Mouse (Mus musculus) hindbrain, postnatal 0 days (tissue): Measurements from ENCODE around the gene Olfr455. TPM values are rescaled to one million over a fixed set of nuclear protein-coding genes. Genes with fewer than 3 reads are reported as not detected.

Source experiments
- ATAC-seq: fragments of 200-750 bp; cut with Nextera tagmentation; 2 replicates; pipeline ENCODE4 v1.8.0; 2017; ENCODE audit warnings: mild to moderate bottlenecking, moderate TSS enrichment, moderate library complexity
- DNase-seq: peaks from one replicate; pipeline ENCODE4 v3.0.0-alpha.2; 2015; ENCODE audit warnings: low spot score
- H3K27ac ChIP-seq: fragments of 300-500 bp; sonication (generic); 2 replicates; pipeline ENCODE4 v1.5.1; 2014; ENCODE audit warnings: mild to moderate bottlenecking
- H3K27me3 ChIP-seq: fragments of 300-500 bp; sonication (generic); 2 replicates; pipeline ENCODE4 v1.6.1; 2014; ENCODE audit warnings: low read length, mixed read lengths; ENCODE audit not compliant: insufficient read depth
- H3K36me3 ChIP-seq: fragments of 300-500 bp; sonication (generic); 2 replicates; pipeline ENCODE4 v1.6.1; 2014; ENCODE audit warnings: low read length, mixed read lengths; ENCODE audit not compliant: insufficient read depth
- H3K4me1 ChIP-seq: fragments of 300-500 bp; sonication (generic); 2 replicates; pipeline ENCODE4 v1.6.1; 2014; ENCODE audit warnings: antibody characterized with exemption, low read length, mixed read lengths; ENCODE audit not compliant: insufficient read depth
- H3K4me2 ChIP-seq: fragments of 300-500 bp; sonication (generic); 2 replicates; pipeline ENCODE4 v1.6.1; 2014; ENCODE audit warnings: low read depth, mild to moderate bottlenecking, low read length, moderate library complexity, mixed read lengths
- H3K4me3 ChIP-seq: fragments of 300-500 bp; sonication (generic); 2 replicates; pipeline ENCODE4 v1.5.1; 2014; ENCODE audit warnings: low read length
- H3K9ac ChIP-seq: fragments of 300-500 bp; sonication (generic); replicated peaks from 2 replicates; pipeline ENCODE4 v1.6.1; 2014; ENCODE audit warnings: mild to moderate bottlenecking, low read length, moderate library complexity, mixed read lengths
- H3K9me3 ChIP-seq: fragments of 300-500 bp; sonication (generic); 2 replicates; pipeline ENCODE4 v1.6.1; 2016; ENCODE audit warnings: low read length, mixed read lengths
- CTCF ChIP-seq: IDR thresholded peaks from 2 replicates; pipeline ENCODE4 v1.5.1; 2016; ENCODE audit warnings: antibody characterized with exemption, control low read depth, low read depth
- WGBS: fragments of 180-500 bp; shearing (Covaris S2); extraction: QIAGEN DNeasy Blood & Tissue Kit; methylation state at CpG from one replicate; pipeline ENCODE4 v1.1.7; 2014; 5-methylcytosine and 5-hydroxymethylcytosine counted together
- polyA plus RNA-seq: library from polyadenylated mRNA; unstranded; fragments of >200 nt; fragmentation: Nextera tagmentation; extraction: Ambion mirVana; gene quantifications from 2 replicates; pipeline ENCODE4 v1.2.1, GENCODE M21; 2015
- total RNA-seq: library from RNA; depleted of rRNA; stranded (reverse); fragments of >200 nt; gene quantifications from 2 replicates; pipeline ENCODE4 v1.2.3, GENCODE M21; 2014

The Olfr455 gene
- total and polyA plus RNA-seq, 2 experiments from 2014 or later: not detected

DNA sequence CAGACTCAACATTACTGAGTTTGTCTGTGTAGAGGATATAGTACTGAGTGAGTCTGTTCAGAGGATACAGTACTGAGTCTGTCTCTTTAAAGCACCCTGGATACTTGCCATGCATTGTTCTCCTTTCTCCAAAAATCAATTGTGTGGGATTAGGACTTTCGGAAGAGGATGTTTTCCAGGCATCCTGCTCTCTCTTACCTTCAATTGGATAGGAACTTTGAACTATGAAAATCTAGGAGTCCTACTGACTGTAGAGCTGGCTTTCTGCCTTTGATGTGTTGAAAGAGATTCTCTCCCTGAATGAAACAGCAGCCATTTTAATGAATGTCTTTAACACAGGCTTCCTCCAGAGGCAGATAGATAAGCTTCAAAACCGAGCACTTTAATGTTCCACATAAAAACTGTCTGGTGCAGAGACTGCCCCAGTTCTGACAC, 1.9 kb downstream of the Olfr455 start:
- Histone ChIP-seq H3K9ac (no peak overlapping the region), H3K4me2 (no peak overlapping the region), H3K9me3 (no peaks in the 10 kb centered on the region), H3K36me3 (no peaks in the 10 kb centered on the region), H3K27ac (no peak overlapping the region), H3K4me1 (no peaks in the 10 kb centered on the region), H3K27me3 (no peaks in the 10 kb centered on the region), H3K4me3 (no peak overlapping the region)
- no peak for ATAC-seq
- TF ChIP-seq CTCF: no peak
- no peak for DNase-seq
- 51% methylated on average over 2 of the region's 2 CpGs for WGBS

DNA sequence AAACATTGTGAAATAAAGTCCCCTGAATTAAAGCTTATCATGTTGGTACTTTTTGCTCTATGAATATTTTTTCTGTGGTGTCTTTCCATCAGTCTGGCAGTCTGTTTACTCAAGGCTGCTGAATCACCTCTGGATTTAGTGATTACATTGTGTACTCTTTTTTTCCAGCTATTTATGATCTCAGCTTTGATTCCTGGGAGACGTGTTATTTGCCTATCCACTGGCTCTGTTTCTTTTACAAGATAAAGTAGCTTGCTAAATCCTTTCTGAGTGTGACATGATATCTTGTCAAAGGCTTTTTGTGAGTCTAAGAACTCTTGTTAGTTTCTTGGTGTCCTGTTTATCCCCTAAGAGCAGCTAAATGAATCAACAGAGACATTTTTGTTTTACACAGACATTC, 2.5 kb downstream of the Olfr455 start:
- Histone ChIP-seq H3K27ac (no peak overlapping the region), H3K36me3 (no peaks in the 10 kb centered on the region), H3K4me3 (no peak overlapping the region), H3K27me3 (no peaks in the 10 kb centered on the region), H3K4me2 (no peak overlapping the region), H3K9ac (no peak overlapping the region), H3K4me1 (no peaks in the 10 kb centered on the region), H3K9me3 (no peaks in the 10 kb centered on the region)
- WGBS: 50% methylated on average over 1 of the region's 1 CpGs
- no peak for TF ChIP-seq CTCF
- DNase-seq (no peak), ATAC-seq (no peak)

DNA sequence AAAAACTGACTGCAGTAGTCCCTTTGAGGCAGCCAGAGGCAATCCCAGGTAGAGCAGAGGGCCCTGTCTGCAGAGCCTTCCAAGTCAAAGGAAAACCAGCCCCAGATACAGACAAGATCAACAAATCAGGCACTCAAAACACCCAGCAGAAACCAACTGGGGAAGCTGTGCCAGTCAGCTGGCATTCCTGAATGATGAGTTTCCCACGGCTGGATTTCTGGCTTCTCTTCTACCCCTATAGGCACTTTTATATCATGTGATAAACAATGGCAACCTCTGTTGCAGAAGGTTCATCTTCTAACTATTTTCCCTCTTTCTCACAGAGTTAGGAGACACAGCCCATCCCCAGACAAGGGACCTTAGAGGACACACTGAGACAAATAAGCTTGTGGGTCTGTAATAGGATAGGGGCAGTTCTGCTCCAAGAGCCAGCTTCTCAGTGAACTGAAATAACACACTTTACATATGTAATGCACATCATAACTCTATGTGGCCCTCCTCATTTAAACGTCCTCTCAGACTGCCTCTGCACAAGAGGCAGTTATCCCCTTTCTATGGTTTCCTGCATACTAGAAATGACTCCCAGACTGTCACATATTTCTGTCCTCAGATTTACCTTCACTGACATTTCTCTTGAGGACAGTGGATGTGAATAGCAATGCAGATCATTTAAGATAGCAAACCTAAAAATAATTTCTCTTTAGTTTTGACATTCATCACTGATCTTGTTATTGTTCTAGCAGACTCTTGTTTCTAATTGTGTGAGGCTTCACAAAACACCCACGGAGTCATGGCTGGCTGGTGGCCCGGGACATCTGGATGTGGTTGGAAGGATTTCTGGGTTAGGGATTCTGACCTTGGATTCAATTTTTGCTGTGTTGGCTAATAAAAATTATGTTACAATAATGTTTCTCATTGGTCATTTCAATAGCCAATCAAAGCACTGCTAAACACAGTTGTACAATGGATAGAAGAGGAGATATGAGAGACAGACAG, 5.1 kb downstream of the Olfr455 start:
- Histone ChIP-seq H3K27ac (no peak overlapping the region), H3K27me3 (no peaks in the 10 kb centered on the region), H3K9ac (no peak overlapping the region), H3K4me2 (no peak overlapping the region), H3K4me3 (no peak overlapping the region), H3K9me3 (no peaks in the 10 kb centered on the region), H3K4me1 (no peaks in the 10 kb centered on the region), H3K36me3 (no peaks in the 10 kb centered on the region)
- no peak for ATAC-seq
- DNase-seq: no peak
- 59% methylated on average over 4 of the region's 4 CpGs for WGBS
- TF ChIP-seq CTCF: no peak

DNA sequence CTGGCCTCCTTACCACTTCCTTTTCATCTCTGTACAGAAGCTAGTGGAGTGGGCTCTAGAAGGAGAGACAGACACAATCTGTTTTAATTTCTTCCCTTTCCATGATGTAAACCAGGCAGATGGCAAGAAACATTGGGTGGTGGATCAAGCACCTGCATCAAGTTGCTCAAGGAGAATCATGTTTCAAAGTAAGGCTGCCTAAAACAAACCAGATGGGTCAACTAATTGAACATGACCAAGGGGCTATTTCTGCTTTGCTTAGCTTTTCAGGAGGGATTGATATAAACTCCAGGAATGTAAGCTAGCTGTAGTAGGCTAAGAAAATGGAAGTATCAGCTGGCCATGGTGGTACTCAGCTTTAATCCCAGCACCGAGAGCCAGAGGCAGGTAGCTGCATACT, 6.7 kb downstream of the Olfr455 start:
- Histone ChIP-seq H3K9me3 (no peaks in the 10 kb centered on the region), H3K27me3 (no peaks in the 10 kb centered on the region), H3K4me3 (no peak overlapping the region), H3K9ac (no peak overlapping the region), H3K27ac (no peak overlapping the region), H3K4me2 (no peak overlapping the region), H3K36me3 (no peaks in the 10 kb centered on the region), H3K4me1 (no peaks in the 10 kb centered on the region)
- 96% methylated on average over 1 of the region's 1 CpGs for WGBS
- TF ChIP-seq CTCF: no peak
- ATAC-seq: no peak
- no peak for DNase-seq

DNA sequence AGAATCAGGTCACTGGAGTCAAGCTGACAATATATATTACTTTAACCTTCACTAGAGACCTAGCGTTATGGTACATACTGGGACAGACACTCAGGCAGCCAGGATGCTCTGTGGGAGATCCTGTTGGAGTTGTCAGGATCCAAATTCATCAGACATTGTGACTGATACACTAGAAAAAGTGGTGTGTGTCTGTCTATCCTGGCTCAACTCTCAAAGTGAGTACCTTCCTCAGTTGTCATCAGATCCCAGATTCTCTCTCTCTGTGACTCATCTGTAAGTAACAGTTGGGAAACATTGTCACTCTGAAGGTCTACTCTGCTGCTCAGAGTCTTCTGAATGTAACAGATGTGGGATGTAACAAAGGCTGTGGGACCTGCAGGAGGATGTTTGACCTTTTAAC, 7.7 kb downstream of the Olfr455 start:
- Histone ChIP-seq H3K36me3 (no peaks in the 10 kb centered on the region), H3K27me3 (no peaks in the 10 kb centered on the region), H3K27ac (no peak overlapping the region), H3K4me1 (no peaks in the 10 kb centered on the region), H3K9me3 (no peaks in the 10 kb centered on the region), H3K9ac (no peak overlapping the region), H3K4me3 (no peak overlapping the region), H3K4me2 (no peak overlapping the region)
- TF ChIP-seq CTCF: no peak
- 77% methylated on average over 1 of the region's 1 CpGs for WGBS
- ATAC-seq (no peak), DNase-seq (no peak)

DNA sequence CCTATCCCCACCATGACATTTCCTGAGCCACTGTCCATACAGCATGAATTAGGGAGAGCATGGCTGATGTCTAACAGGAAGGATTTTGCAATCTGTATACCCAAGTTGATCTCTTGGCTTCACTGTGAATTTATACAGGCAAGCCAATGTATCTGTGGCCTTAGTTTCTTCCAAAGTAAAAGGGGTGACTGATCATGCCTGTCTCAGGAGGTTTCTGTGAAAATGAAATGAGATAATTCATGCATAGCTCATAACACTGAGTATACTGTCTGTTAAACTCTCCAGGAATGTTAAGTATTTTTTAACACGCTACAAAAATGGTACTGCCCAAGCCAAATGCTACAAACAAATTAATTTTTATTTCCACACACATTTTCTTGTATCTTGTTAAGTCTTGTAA, 33.9 kb downstream of the Olfr455 start:
- Histone ChIP-seq H3K27me3 (no peaks in the 10 kb centered on the region), H3K36me3 (no peaks in the 10 kb centered on the region), H3K4me2 (no peak overlapping the region), H3K9ac (no peak overlapping the region), H3K4me3 (no peak overlapping the region), H3K4me1 (no peaks in the 10 kb centered on the region), H3K9me3 (no peaks in the 10 kb centered on the region), H3K27ac (no peak overlapping the region)
- 87% methylated on average over 1 of the region's 1 CpGs for whole genome bisulfite sequencing
- no peak for ATAC-seq
- TF ChIP-seq CTCF: no peak
- no peak for DNase-seq

DNA sequence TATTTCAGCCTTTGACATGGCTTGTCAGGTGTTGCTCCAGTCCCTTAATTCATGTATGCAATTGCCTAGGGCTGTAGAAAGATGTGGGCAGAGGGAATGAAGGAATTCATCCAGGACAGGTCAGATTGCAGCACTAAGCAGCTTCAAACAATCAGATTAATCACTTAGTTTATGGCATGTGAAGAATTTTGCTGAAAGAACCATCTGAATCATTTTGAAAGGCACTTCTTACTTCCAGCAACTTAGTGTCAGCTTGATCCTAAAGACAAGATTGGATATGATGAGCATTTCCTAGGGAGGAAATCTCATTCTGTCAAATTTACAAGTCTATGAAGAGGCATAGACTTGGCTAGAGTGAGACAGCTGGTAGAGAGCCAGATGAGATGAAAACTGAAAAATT, 38.1 kb downstream of the Olfr455 start:
- Histone ChIP-seq H3K27me3 (no peaks in the 10 kb centered on the region), H3K36me3 (no peaks in the 10 kb centered on the region), H3K4me2 (no peak overlapping the region), H3K4me3 (no peak overlapping the region), H3K9me3 (no peaks in the 10 kb centered on the region), H3K4me1 (no peaks in the 10 kb centered on the region), H3K9ac (no peak overlapping the region), H3K27ac (no peak overlapping the region)
- DNase-seq: no peak
- no peak for TF ChIP-seq CTCF
- ATAC-seq: no peak
